Mouse (Mus musculus): ENCODE results near the gene Cfap99. TPM values are rescaled to one million over a fixed set of nuclear protein-coding genes. Genes with fewer than 3 reads are reported as not detected.

Gene Cfap99
- polyA plus RNA-seq, 1 experiment from 2014 or later = 0.09 TPM

DNA sequence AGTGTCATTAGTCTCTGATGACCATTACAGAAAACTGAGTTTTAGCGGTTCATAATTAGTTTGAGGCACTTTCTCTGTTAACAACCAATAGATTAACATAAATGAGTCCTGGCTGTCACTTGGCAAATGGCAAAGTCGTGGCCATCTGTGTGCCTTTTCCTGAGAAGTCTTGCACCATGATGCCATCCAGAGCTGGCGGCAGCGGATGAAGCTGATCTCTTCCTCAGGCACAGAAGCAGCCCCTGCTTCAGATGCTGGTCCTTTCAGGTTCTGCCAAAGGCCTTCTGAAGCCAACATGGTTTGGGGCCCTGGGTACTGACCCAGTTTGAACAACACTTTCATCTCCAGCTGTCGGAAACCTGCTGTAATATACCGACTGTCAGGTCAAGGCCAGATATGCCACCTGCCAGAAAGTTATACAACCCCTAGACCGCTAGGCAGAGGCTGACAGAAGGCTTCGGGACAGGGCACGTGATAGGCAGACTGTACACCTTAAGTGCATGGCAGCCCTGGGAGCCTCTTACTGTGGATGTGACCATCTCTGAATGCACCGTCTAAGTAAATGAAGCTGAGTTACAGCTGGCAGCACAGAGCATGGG lies 10.6 kb downstream of the Cfap99 start:
- H3K4me1 ChIP-seq (ENCODE audit: control insufficient read depth, insufficient read depth, low read length) = no peaks in the 10 kb centered on the region
- no peak overlapping the region for H3K4me2 ChIP-seq (ENCODE audit: low read depth, low read length)
- H3K27ac ChIP-seq (ENCODE audit: low read depth, low read length) = no peak overlapping the region
- no peaks in the 10 kb centered on the region for H3K36me3 ChIP-seq (ENCODE audit: control insufficient read depth, insufficient read depth, low read length)
- H3K4me3 ChIP-seq (ENCODE audit: low read depth, low read length) = no peak overlapping the region
- H3K9me3 ChIP-seq (ENCODE audit: control insufficient read depth, low read length) = no peaks in the 10 kb centered on the region
- no peak overlapping the region for H3K9ac ChIP-seq (replicated peaks; ENCODE audit: low read depth, low read length)
- no peak for ATAC-seq (ENCODE audit: low read depth)
- no peaks in the 10 kb centered on the region for H3K27me3 ChIP-seq (ENCODE audit: control insufficient read depth, insufficient read depth, low read length)
- WGBS = 86% methylated on average over 10 of the region's 10 CpGs

GRCm38 (mm10) chr5:34302377-34302776 lies 14.0 kb downstream of the Cfap99 start:
- no peak for ATAC-seq (ENCODE audit: low read depth)
- Histone ChIP-seq H3K4me2 (ENCODE audit: low read depth, low read length) (no peak overlapping the region), H3K36me3 (ENCODE audit: control insufficient read depth, insufficient read depth, low read length) (no peaks in the 10 kb centered on the region), H3K4me3 (ENCODE audit: low read depth, low read length) (no peak overlapping the region), H3K9ac (replicated peaks; ENCODE audit: low read depth, low read length) (no peak overlapping the region), H3K27me3 (ENCODE audit: control insufficient read depth, insufficient read depth, low read length) (no peaks in the 10 kb centered on the region), H3K27ac (ENCODE audit: low read depth, low read length) (no peak overlapping the region), H3K4me1 (ENCODE audit: control insufficient read depth, insufficient read depth, low read length) (no peaks in the 10 kb centered on the region), H3K9me3 (ENCODE audit: control insufficient read depth, low read length) (no peaks in the 10 kb centered on the region)
- 77% methylated on average over 7 of the region's 7 CpGs for WGBS

DNA sequence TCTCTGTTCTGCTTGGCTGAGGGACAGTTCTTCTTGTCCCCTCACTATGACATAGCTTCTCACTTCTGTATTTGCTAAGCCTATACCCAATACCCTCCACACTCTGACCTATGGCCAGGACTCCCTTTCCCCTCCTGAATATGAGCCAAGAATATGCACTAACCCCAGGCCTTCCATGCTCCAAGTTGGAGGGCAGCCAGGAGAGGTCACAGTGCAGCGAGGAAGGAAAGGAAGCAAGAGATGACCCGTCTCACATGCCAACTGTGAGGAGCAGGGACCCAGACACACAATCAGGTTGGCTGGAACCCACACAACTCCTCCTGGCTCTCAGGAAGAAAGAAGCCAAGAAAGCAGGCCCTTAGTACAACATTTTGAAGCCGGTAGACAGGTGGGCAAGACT lies 20.6 kb downstream of the Cfap99 start:
- H3K4me2 ChIP-seq (ENCODE audit: low read depth, low read length) = no peak overlapping the region
- no peaks in the 10 kb centered on the region for H3K4me1 ChIP-seq (ENCODE audit: control insufficient read depth, insufficient read depth, low read length)
- WGBS = 80% methylated on average over 3 of the region's 3 CpGs
- H3K4me3 ChIP-seq (ENCODE audit: low read depth, low read length) = no peak overlapping the region
- H3K36me3 ChIP-seq (ENCODE audit: control insufficient read depth, insufficient read depth, low read length) = no peaks in the 10 kb centered on the region
- H3K9me3 ChIP-seq (ENCODE audit: control insufficient read depth, low read length) = no peaks in the 10 kb centered on the region
- H3K27ac ChIP-seq (ENCODE audit: low read depth, low read length) = no peak overlapping the region
- H3K9ac ChIP-seq (replicated peaks; ENCODE audit: low read depth, low read length) = no peak overlapping the region
- no peaks in the 10 kb centered on the region for H3K27me3 ChIP-seq (ENCODE audit: control insufficient read depth, insufficient read depth, low read length)
- no peak for ATAC-seq (ENCODE audit: low read depth)

DNA sequence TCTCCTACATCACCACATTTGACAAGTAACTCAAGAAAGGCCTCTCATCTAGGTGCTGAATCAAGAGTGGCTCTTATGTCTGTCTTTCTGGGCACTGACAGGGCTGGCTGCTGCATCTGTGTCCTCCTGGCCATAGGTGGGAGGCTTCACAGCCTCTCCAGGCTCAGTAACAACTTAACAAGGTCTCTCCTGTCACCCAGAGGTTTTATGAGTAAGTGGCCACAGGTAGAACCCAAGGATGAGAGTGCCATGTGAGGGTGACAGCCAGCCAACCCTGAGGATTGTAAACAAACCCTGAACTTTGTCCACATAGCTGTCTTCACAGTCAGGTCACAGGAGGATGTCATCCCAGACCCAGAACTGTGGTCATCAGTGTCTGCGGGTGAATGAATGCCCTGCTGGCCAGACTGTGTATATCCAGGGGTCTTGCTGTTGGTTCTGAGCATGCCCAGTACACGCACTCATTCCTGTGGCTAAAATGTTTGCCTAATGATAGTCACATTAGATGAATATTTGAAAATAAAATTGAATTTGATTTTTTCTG lies 31.2 kb downstream of the Cfap99 start:
- Histone ChIP-seq H3K4me3 (ENCODE audit: low read depth, low read length) (no peak overlapping the region), H3K27me3 (ENCODE audit: control insufficient read depth, insufficient read depth, low read length) (no peaks in the 10 kb centered on the region), H3K4me2 (ENCODE audit: low read depth, low read length) (no peak overlapping the region), H3K9me3 (ENCODE audit: control insufficient read depth, low read length) (no peaks in the 10 kb centered on the region), H3K27ac (ENCODE audit: low read depth, low read length) (no peak overlapping the region), H3K36me3 (ENCODE audit: control insufficient read depth, insufficient read depth, low read length) (no peaks in the 10 kb centered on the region), H3K4me1 (ENCODE audit: control insufficient read depth, insufficient read depth, low read length) (no peaks in the 10 kb centered on the region), H3K9ac (replicated peaks; ENCODE audit: low read depth, low read length) (no peak overlapping the region)
- ATAC-seq (ENCODE audit: low read depth) = no peak
- 79% methylated on average over 2 of the region's 2 CpGs for WGBS

GRCm38 (mm10) chr5:34321236-34321635 lies 32.8 kb downstream of the Cfap99 start:
- Histone ChIP-seq H3K9me3 (ENCODE audit: control insufficient read depth, low read length) (no peaks in the 10 kb centered on the region), H3K4me2 (ENCODE audit: low read depth, low read length) (no peak overlapping the region), H3K36me3 (ENCODE audit: control insufficient read depth, insufficient read depth, low read length) (no peaks in the 10 kb centered on the region), H3K27ac (ENCODE audit: low read depth, low read length) (no peak overlapping the region), H3K9ac (replicated peaks; ENCODE audit: low read depth, low read length) (no peak overlapping the region), H3K4me1 (ENCODE audit: control insufficient read depth, insufficient read depth, low read length) (no peaks in the 10 kb centered on the region), H3K4me3 (ENCODE audit: low read depth, low read length) (no peak overlapping the region), H3K27me3 (ENCODE audit: control insufficient read depth, insufficient read depth, low read length) (no peaks in the 10 kb centered on the region)
- 89% methylated on average over 4 of the region's 4 CpGs for WGBS
- ATAC-seq (ENCODE audit: low read depth) = no peak

DNA sequence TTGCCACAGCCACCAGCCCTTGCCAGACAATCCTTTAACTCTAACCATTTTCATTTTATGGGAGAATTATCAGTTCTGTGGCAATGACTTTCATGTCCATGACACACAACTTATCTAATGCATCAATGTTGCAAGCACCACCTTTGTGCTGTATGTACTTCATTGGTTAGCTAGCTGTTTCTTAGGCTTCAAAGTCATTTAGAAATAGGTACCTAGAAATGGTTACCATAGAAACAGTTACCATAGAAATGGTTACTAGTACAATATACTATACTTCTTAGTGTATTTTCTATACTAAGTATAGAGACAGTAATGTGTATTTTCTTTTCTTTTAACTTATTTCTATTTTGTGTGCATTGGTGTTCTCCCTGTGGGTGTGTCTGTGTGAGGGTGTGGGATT lies 36.9 kb downstream of the Cfap99 start:
- H3K4me1 ChIP-seq (ENCODE audit: control insufficient read depth, insufficient read depth, low read length) = 0 out of 2 replicates have a peak, but pooled peaks cover 4% of the 10 kb centered on the region
- no peak overlapping the region for H3K9ac ChIP-seq (replicated peaks; ENCODE audit: low read depth, low read length)
- no peaks in the 10 kb centered on the region for H3K27me3 ChIP-seq (ENCODE audit: control insufficient read depth, insufficient read depth, low read length)
- no peak overlapping the region for H3K4me3 ChIP-seq (ENCODE audit: low read depth, low read length)
- H3K36me3 ChIP-seq (ENCODE audit: control insufficient read depth, insufficient read depth, low read length) = no peaks in the 10 kb centered on the region
- no peak overlapping the region for H3K4me2 ChIP-seq (ENCODE audit: low read depth, low read length)
- H3K9me3 ChIP-seq (ENCODE audit: control insufficient read depth, low read length) = no peaks in the 10 kb centered on the region
- H3K27ac ChIP-seq (ENCODE audit: low read depth, low read length) = no peak overlapping the region
- ATAC-seq (ENCODE audit: low read depth) = no peak

DNA sequence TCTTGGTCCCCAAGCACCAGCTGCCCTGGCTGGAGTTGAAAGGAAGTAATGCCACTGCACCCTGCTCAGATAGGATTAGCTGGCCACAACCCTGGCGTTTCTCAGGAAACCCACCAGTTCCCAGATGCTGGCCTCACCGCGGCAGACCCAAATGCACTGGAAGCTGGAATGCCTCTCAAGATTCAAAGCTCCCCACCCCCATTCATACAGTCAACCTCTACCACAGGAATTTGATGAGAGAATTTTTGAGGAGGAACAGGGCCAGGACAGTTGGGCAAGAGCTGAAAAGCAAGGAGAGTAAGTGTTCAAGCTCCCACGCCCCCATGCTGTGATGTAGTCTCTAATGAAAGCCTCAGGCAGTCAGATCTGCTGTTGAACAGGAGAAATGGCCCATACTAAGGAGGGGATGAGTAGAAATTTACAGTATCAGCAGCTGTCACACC lies 37.9 kb downstream of the Cfap99 start:
- Histone ChIP-seq H3K27ac (ENCODE audit: low read depth, low read length) (no peak overlapping the region), H3K9ac (replicated peaks; ENCODE audit: low read depth, low read length) (no peak overlapping the region)
- WGBS = 28% methylated on average over 4 of the region's 4 CpGs

DNA sequence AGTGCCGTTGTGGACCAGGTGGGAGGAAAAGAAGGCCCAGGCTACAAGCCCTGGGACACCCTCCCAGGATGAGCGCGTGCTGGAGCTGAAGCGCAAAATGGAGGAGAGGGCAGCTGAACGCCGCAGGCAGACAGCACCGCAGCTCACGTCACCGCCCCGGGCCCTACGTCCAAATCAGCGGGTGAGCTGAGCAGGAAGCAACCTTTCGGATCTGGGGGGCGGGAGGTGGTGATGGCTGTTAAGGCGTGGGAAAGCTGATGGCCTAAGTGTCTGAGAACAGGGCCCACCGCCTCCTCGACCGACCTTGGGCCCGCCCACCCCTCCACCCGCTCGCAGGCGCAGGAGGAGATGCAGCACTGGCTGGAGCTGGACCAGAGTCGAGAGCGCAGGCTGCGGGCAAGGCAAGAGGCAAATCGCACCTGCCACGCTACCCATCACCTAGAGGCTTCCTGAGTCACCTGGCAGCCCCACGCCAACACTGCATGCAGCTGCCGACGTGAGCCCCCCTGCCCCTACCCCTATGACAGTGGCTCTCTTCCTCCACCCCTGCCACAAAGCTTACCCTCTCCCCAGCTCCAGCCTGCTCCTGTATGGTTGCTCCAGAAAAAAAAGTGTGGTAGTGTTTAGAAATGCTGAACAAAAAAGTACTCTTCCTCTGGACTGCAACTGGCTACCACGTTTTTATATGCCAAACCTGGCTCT lies 38.6 kb downstream of the Cfap99 start:
- Histone ChIP-seq H3K27me3 (ENCODE audit: control insufficient read depth, insufficient read depth, low read length) (no peaks in the 10 kb centered on the region), H3K36me3 (ENCODE audit: control insufficient read depth, insufficient read depth, low read length) (no peaks in the 10 kb centered on the region), H3K4me2 (ENCODE audit: low read depth, low read length) (peak overlapping the region; percentile 42), H3K4me3 (ENCODE audit: low read depth, low read length) (peak overlapping the region; percentile 17; the same call in 1 of the 2 replicates), H3K27ac (ENCODE audit: low read depth, low read length) (no peak overlapping the region), H3K4me1 (ENCODE audit: control insufficient read depth, insufficient read depth, low read length) (0 out of 2 replicates have a peak, but pooled peaks cover 4% of the 10 kb centered on the region), H3K9me3 (ENCODE audit: control insufficient read depth, low read length) (no peaks in the 10 kb centered on the region), H3K9ac (replicated peaks; ENCODE audit: low read depth, low read length) (peak overlapping the region; percentile 54)
- WGBS = 13% methylated on average over 27 of the region's 31 CpGs
- peak; percentile 84 for ATAC-seq (ENCODE audit: low read depth)

More for the DNA sequence above, 37.9 kb downstream of the Cfap99 start:
- Histone ChIP-seq H3K9me3 (ENCODE audit: control insufficient read depth, low read length) (no peaks in the 10 kb centered on the region), H3K4me3 (ENCODE audit: low read depth, low read length) (no peak overlapping the region), H3K4me1 (ENCODE audit: control insufficient read depth, insufficient read depth, low read length) (0 out of 2 replicates have a peak, but pooled peaks cover 4% of the 10 kb centered on the region), H3K36me3 (ENCODE audit: control insufficient read depth, insufficient read depth, low read length) (no peaks in the 10 kb centered on the region), H3K27me3 (ENCODE audit: control insufficient read depth, insufficient read depth, low read length) (no peaks in the 10 kb centered on the region), H3K4me2 (ENCODE audit: low read depth, low read length) (no peak overlapping the region)
- no peak for ATAC-seq (ENCODE audit: low read depth)

DNA sequence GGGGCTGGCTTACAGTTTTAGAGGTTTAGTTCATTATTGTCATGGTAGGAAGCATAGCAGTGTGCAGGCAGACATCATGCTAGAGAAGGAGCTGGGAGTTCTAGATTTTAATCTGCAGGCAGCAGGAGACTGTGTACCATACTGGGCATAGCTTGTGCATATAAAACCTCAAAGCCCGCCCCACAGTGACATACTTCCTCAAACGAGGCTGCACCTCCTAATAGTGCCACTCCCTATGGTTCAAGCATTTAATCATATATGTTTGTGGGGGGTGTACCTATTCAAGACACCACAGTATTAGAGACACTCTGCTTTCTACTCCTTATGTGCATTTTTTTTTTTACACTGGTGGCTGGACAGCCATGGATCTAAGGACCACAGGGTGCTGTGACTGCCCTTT lies 41.7 kb downstream of the Cfap99 start:
- 86% methylated on average over 2 of the region's 2 CpGs for WGBS
- no peak overlapping the region for H3K4me2 ChIP-seq (ENCODE audit: low read depth, low read length)
- H3K4me3 ChIP-seq (ENCODE audit: low read depth, low read length) = no peak overlapping the region
- H3K4me1 ChIP-seq (ENCODE audit: control insufficient read depth, insufficient read depth, low read length) = 0 out of 2 replicates have a peak, but pooled peaks cover 4% of the 10 kb centered on the region
- no peak overlapping the region for H3K27ac ChIP-seq (ENCODE audit: low read depth, low read length)
- H3K27me3 ChIP-seq (ENCODE audit: control insufficient read depth, insufficient read depth, low read length) = no peaks in the 10 kb centered on the region
- H3K9ac ChIP-seq (replicated peaks; ENCODE audit: low read depth, low read length) = no peak overlapping the region
- H3K9me3 ChIP-seq (ENCODE audit: control insufficient read depth, low read length) = no peaks in the 10 kb centered on the region
- no peaks in the 10 kb centered on the region for H3K36me3 ChIP-seq (ENCODE audit: control insufficient read depth, insufficient read depth, low read length)
- no peak for ATAC-seq (ENCODE audit: low read depth)

Data from neural tube, embryonic 14.5 days (tissue).